In the genomic region with DNA sequence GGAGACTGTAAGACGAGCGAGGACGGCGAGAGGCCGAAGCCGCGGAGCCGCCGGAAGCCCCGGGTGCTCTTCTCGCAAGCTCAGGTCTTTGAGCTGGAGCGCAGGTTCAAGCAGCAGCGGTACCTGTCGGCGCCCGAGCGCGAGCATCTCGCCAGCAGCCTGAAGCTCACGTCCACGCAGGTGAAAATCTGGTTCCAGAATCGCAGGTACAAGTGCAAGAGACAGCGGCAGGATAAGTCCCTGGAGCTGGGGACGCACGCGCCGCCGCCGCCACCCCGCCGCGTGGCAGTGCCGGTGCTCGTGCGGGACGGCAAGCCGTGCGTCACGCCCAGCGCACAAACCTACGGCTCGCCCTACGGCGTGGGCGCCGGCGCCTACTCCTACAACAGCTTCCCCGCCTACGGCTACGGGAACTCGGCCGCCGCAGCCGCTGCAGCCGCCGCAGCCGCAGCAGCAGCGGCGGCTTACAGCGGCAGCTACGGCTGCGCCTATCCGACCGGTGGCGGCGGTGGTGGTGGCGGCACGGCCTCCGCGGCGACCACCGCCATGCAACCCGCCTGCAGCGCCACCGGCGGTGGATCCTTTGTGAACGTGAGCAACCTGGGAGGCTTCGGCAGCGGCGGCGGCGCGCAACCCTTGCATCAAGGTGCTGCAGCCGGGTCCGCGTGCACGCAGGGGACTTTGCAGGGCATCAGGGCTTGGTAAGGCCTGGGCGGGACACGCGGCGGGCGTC, we compare ENCODE assay signal across 8 mouse cellular contexts. TPM values are rescaled to one million over a fixed set of nuclear protein-coding genes. Genes with fewer than 3 reads are reported as not detected.
DNase-seq lines count a peak whose midpoint lies in the region; ATAC-seq and TF ChIP-seq lines count a peak whose summit lies in the region.

No protein-coding gene starts in this region.

- no peak overlapping the region for H3K27ac ChIP-seq in kidney, adult 2 months (ENCODE audit: insufficient read depth, low read depth, low read length)
- H3K27ac ChIP-seq in embryonic facial prominence, embryonic 11.5 days (replicated peaks; ENCODE audit: low read depth, low read length): no peak overlapping the region

- no peak for TF ChIP-seq POLR2A in kidney, adult 2 months (IDR thresholded peaks at IDR 0.05; ENCODE audit: low read depth, low read length)

- peak; percentile 48 to 62 for DNase-seq in kidney, postnatal 4 days
- DNase-seq in kidney, adult 2 months: no peak
- DNase-seq in embryonic facial prominence, embryonic 11.5 days (ENCODE audit: low spot score): peak; percentile 57
- DNase-seq in induced T-regulatory cell, adult 2 months (ENCODE audit: low read depth): peak; percentile 54
- peak; percentile 78 for DNase-seq in neural tube, embryonic 10.5 days (ENCODE audit: extremely low spot score, low spot score)
- no peak for DNase-seq in Muller cell, postnatal 12 days (ENCODE audit: inconsistent ontology term)
- no peak for DNase-seq in left cerebral cortex, adult 8-10 months (ENCODE audit: low spot score in 2 of 2)
- no peak for DNase-seq in left cerebral cortex, postnatal 4 days

- ATAC-seq in embryonic facial prominence, embryonic 11.5 days (replicated peaks; ENCODE audit: insufficient number of reproducible peaks, low FRiP score, low TSS enrichment, low read depth): no peak

- no peaks in the 10 kb centered on the region for H3K9me3 ChIP-seq in embryonic facial prominence, embryonic 11.5 days (replicated peaks; ENCODE audit: control insufficient read depth, low read length)

- WGBS in kidney, adult 2 months: 1% methylated on average over 92 of the region's 92 CpGs
- WGBS in embryonic facial prominence, embryonic 11.5 days: under 1% methylated on average over 83 of the region's 92 CpGs

- H3K9ac ChIP-seq in embryonic facial prominence, embryonic 11.5 days (replicated peaks; ENCODE audit: low read length): peak overlapping the region; percentile 32

- H3K27me3 ChIP-seq in kidney, adult 2 months (replicated peaks; ENCODE audit: control insufficient read depth, insufficient read depth, low read length): peaks cover 22% of the 10 kb centered on the region
- H3K27me3 ChIP-seq in embryonic facial prominence, embryonic 11.5 days (ENCODE audit: control insufficient read depth, insufficient read depth, low read length): peaks cover 85% of the 10 kb centered on the region

- no peak for TF ChIP-seq CTCF in kidney, adult 2 months (conservative IDR thresholded peaks at IDR 0.05; ENCODE audit: insufficient read depth, insufficient read length, low read depth, low read length)

- no peak overlapping the region for H3K4me3 ChIP-seq in kidney, adult 2 months (ENCODE audit: insufficient read depth, low read depth, low read length)
- H3K4me3 ChIP-seq in embryonic facial prominence, embryonic 11.5 days (ENCODE audit: low read depth, low read length): peak overlapping the region; percentile 31

- H3K4me1 ChIP-seq in kidney, adult 2 months (ENCODE audit: control insufficient read depth, insufficient read depth, low read length): 0 out of 2 replicates have a peak, but pooled peaks cover 7% of the 10 kb centered on the region
- H3K4me1 ChIP-seq in embryonic facial prominence, embryonic 11.5 days (ENCODE audit: control insufficient read depth, insufficient read depth, low read length): peaks cover 2% of the 10 kb centered on the region; the same call in 1 of the 2 replicates

- H3K36me3 ChIP-seq in kidney, adult 2 months (ENCODE audit: control insufficient read depth, insufficient read depth, low read length): no peaks in the 10 kb centered on the region
- H3K36me3 ChIP-seq in embryonic facial prominence, embryonic 11.5 days (replicated peaks; ENCODE audit: control insufficient read depth, insufficient read depth, low read depth, low read length): no peaks in the 10 kb centered on the region

- intact Hi-C loops in left cerebral cortex, postnatal 4 days (cut with DNase I): no loop called here

- peak overlapping the region; percentile 46 for H3K4me2 ChIP-seq in embryonic facial prominence, embryonic 11.5 days (ENCODE audit: low read depth, low read length)

RNA-seq across cellular contexts. Expression of gene Nkx2-3, which starts 2.4 kb away (rescaled TPM):
- polyA plus RNA-seq in kidney, adult 2 months (2012; rRNA removed): not detected in 2 replicates
- polyA plus RNA-seq in embryonic facial prominence, embryonic 11.5 days (2014; fragmentation: Nextera tagmentation; extraction: Ambion mirVana): 2.0 and 2.7 TPM in 2 replicates
- total RNA-seq in left cerebral cortex, adult 8-10 months (2022): not detected
- not detected for total RNA-seq in left cerebral cortex, postnatal 4 days (2021)

Comparison
In these comparisons a context has a peak if more than half of its experiments do, and no peak if none do; other contexts are left out.
1. DNase-seq: peak in kidney, postnatal 4 days (2 of 2), embryonic facial prominence, embryonic 11.5 days (single experiment), induced T-regulatory cell, adult 2 months (single experiment) and neural tube, embryonic 10.5 days (single experiment); none in kidney, adult 2 months (single experiment), Muller cell, postnatal 12 days (single experiment), left cerebral cortex, adult 8-10 months (0 of 2) and left cerebral cortex, postnatal 4 days (single experiment).